Mouse (Mus musculus): Measurements from ENCODE around the gene Hipk3. TPM values are rescaled to one million over a fixed set of nuclear protein-coding genes. Genes with fewer than 3 reads are reported as not detected.

The Hipk3 gene
- 19.9 and 23.4 TPM in 2 replicates for total RNA-seq (2015; ENCODE audit: low replicate concordance)
- 12.8 and 14.1 TPM in 2 replicates for total RNA-seq (2017; ENCODE audit: low replicate concordance)

GRCm38 (mm10) chr2:104493951-104494800 lies at the start of gene Hipk3:
Gene Hipk3 (minus strand): TSS chr2:104494446.
- peak; percentile 77 for ATAC-seq (replicated peaks; ENCODE audit: low FRiP score, poor library complexity, severe bottlenecking)

- ATAC-seq (replicated peaks; ENCODE audit: low FRiP score, poor library complexity, severe bottlenecking): no peak
Measured at GRCm38 (mm10) chr2:104540286-104540685, 46.0 kb upstream of the Hipk3 start.

GRCm38 (mm10) chr2:104534751-104535150 lies 40.5 kb upstream of the Hipk3 start:
- ATAC-seq (replicated peaks; ENCODE audit: low FRiP score, poor library complexity, severe bottlenecking): no peak

GRCm38 (mm10) chr2:104532548-104532947 lies 38.3 kb upstream of the Hipk3 start:
- ATAC-seq (replicated peaks; ENCODE audit: low FRiP score, poor library complexity, severe bottlenecking): no peak

- no peak for ATAC-seq (replicated peaks; ENCODE audit: low FRiP score, poor library complexity, severe bottlenecking)
Measured at GRCm38 (mm10) chr2:104526559-104526958, 32.3 kb upstream of the Hipk3 start.

GRCm38 (mm10) chr2:104525506-104525905 lies 31.3 kb upstream of the Hipk3 start:
- ATAC-seq (replicated peaks; ENCODE audit: low FRiP score, poor library complexity, severe bottlenecking): no peak

GRCm38 (mm10) chr2:104511622-104512021 lies 17.4 kb upstream of the Hipk3 start:
- no peak for ATAC-seq (replicated peaks; ENCODE audit: low FRiP score, poor library complexity, severe bottlenecking)

GRCm38 (mm10) chr2:104502388-104502787 lies 8.1 kb upstream of the Hipk3 start:
- no peak for ATAC-seq (replicated peaks; ENCODE audit: low FRiP score, poor library complexity, severe bottlenecking)

GRCm38 (mm10) chr2:104501091-104501490 lies 6.8 kb upstream of the Hipk3 start:
- no peak for ATAC-seq (replicated peaks; ENCODE audit: low FRiP score, poor library complexity, severe bottlenecking)

- no peak for ATAC-seq (replicated peaks; ENCODE audit: low FRiP score, poor library complexity, severe bottlenecking)
Measured at GRCm38 (mm10) chr2:104497771-104498170, 3.5 kb upstream of the Hipk3 start.

- ATAC-seq (replicated peaks; ENCODE audit: low FRiP score, poor library complexity, severe bottlenecking): no peak
Measured at GRCm38 (mm10) chr2:104497231-104497630, 3.0 kb upstream of the Hipk3 start.

GRCm38 (mm10) chr2:104496206-104496605 lies 2.0 kb upstream of the Hipk3 start:
- no peak for ATAC-seq (replicated peaks; ENCODE audit: low FRiP score, poor library complexity, severe bottlenecking)

- ATAC-seq (replicated peaks; ENCODE audit: low FRiP score, poor library complexity, severe bottlenecking): no peak
Measured at GRCm38 (mm10) chr2:104494801-104495185, 547 bp upstream of the Hipk3 start.

- peak; percentile 82 for ATAC-seq (replicated peaks; ENCODE audit: low FRiP score, poor library complexity, severe bottlenecking)
Measured at GRCm38 (mm10) chr2:104493021-104493950, 960 bp downstream of the Hipk3 start.

- ATAC-seq (replicated peaks; ENCODE audit: low FRiP score, poor library complexity, severe bottlenecking): no peak
Measured at GRCm38 (mm10) chr2:104491221-104491795, 2.9 kb downstream of the Hipk3 start.

GRCm38 (mm10) chr2:104490761-104491160 lies 3.5 kb downstream of the Hipk3 start:
- ATAC-seq (replicated peaks; ENCODE audit: low FRiP score, poor library complexity, severe bottlenecking): no peak

GRCm38 (mm10) chr2:104489851-104490250 lies 4.4 kb downstream of the Hipk3 start:
- ATAC-seq (replicated peaks; ENCODE audit: low FRiP score, poor library complexity, severe bottlenecking): no peak

- no peak for ATAC-seq (replicated peaks; ENCODE audit: low FRiP score, poor library complexity, severe bottlenecking)
Measured at GRCm38 (mm10) chr2:104484438-104484837, 9.8 kb downstream of the Hipk3 start.

GRCm38 (mm10) chr2:104482156-104482555 lies 12.1 kb downstream of the Hipk3 start:
- ATAC-seq (replicated peaks; ENCODE audit: low FRiP score, poor library complexity, severe bottlenecking): no peak

- no peak for ATAC-seq (replicated peaks; ENCODE audit: low FRiP score, poor library complexity, severe bottlenecking)
Measured at GRCm38 (mm10) chr2:104479054-104479453, 15.2 kb downstream of the Hipk3 start.

Data from erythroblast, adult 5-6 weeks (primary cell).